Mouse (Mus musculus) pancreas, adult 10 weeks (tissue): Measurements from ENCODE around the gene Gpr50. TPM values are rescaled to one million over a fixed set of nuclear protein-coding genes. Genes with fewer than 3 reads are reported as not detected.

Experiments
- polyA plus RNA-seq: library from polyadenylated mRNA; stranded (reverse); fragments of 350-450 nt; fragmentation: Illumina TruSeq; extraction: RNeasy Lipid Tissue Mini Kit (QIAGEN cat#74804); gene quantifications from one replicate; pipeline ENCODE4 v1.2.3, GENCODE M21; 2015; ENCODE audit warnings: low read depth, low replicate concordance; ENCODE audit not compliant: insufficient read depth

The Gpr50 gene
- polyA plus RNA-seq: not detected

GRCm38 (mm10) chrX:71663374-71663773 is at the start of gene Gpr50:
TSS of gene Gpr50 (plus strand) at chrX:71663667.

Other genes starting within 250 kb of the Gpr50 start
- gene Cd99l2, start 170.8 kb upstream of the Gpr50 start, polyA plus RNA-seq: 6.6 TPM
- 4.2 TPM for gene Hmgb3, start 107.7 kb upstream of the Gpr50 start, polyA plus RNA-seq
- gene Vma21, start 152.3 kb downstream of the Gpr50 start, polyA plus RNA-seq: 2.8 TPM